Mouse (Mus musculus) intestine, embryonic 14.5 days (tissue): ENCODE data around the gene Rnaseh1. TPM values are rescaled to one million over a fixed set of nuclear protein-coding genes. Genes with fewer than 3 reads are reported as not detected.

Source experiments
- ATAC-seq: fragments of 200-750 bp; cut with Nextera tagmentation; replicated peaks from 2 replicates; pipeline ENCODE4 v1.8.0; 2017; ENCODE audit warnings: low read depth, moderate number of reproducible peaks, moderate TSS enrichment, moderate library complexity; ENCODE audit not compliant: low FRiP score, low TSS enrichment
- DNase-seq: peaks from one replicate; pipeline ENCODE4 v3.0.0-alpha.2; 2018; ENCODE audit warnings: low spot score
- H3K27ac ChIP-seq: fragments of 300-500 bp; sonication (generic); 2 replicates; pipeline ENCODE4 v1.5.1; 2014; ENCODE audit warnings: low read depth, mild to moderate bottlenecking, control low read depth
- H3K27me3 ChIP-seq: fragments of 300-500 bp; sonication (generic); replicated peaks from 2 replicates; pipeline ENCODE4 v1.6.1; 2014; ENCODE audit warnings: low read length, control low read depth; ENCODE audit not compliant: control insufficient read depth, insufficient read depth
- H3K36me3 ChIP-seq: fragments of 300-500 bp; sonication (generic); 2 replicates; pipeline ENCODE4 v1.6.1; 2014; ENCODE audit warnings: low read length, control low read depth; ENCODE audit not compliant: control insufficient read depth, insufficient read depth
- H3K4me1 ChIP-seq: fragments of 300-500 bp; sonication (generic); replicated peaks from 2 replicates; pipeline ENCODE4 v1.6.1; 2014; ENCODE audit warnings: low read length, control low read depth, mixed read lengths; ENCODE audit not compliant: control insufficient read depth, insufficient read depth
- H3K4me2 ChIP-seq: fragments of 300-500 bp; sonication (generic); 2 replicates; pipeline ENCODE4 v1.6.1; 2014; ENCODE audit warnings: low read length
- H3K4me3 ChIP-seq: fragments of 300-500 bp; sonication (generic); 2 replicates; pipeline ENCODE4 v1.5.1; 2014; ENCODE audit warnings: low read depth, low read length, control low read depth, mixed read lengths
- H3K9ac ChIP-seq: fragments of 300-500 bp; sonication (generic); 2 replicates; pipeline ENCODE4 v1.6.1; 2014; ENCODE audit warnings: mild to moderate bottlenecking, low read length
- H3K9me3 ChIP-seq: fragments of 300-500 bp; sonication (generic); 2 replicates; pipeline ENCODE4 v1.6.1; 2016; ENCODE audit warnings: low read length, control low read depth; ENCODE audit not compliant: control insufficient read depth
- WGBS: fragments of 180-500 bp; shearing (Covaris S2); extraction: QIAGEN DNeasy Blood & Tissue Kit; methylation state at CpG from one replicate; pipeline ENCODE4 v1.1.7; 2014; 5-methylcytosine and 5-hydroxymethylcytosine counted together
- polyA plus RNA-seq: library from polyadenylated mRNA; unstranded; fragments of >200 nt; fragmentation: Nextera tagmentation; extraction: Ambion mirVana; gene quantifications from 2 replicates; pipeline ENCODE4 v1.2.1, GENCODE M21; 2014

The Rnaseh1 gene
- polyA plus RNA-seq, 1 experiment from 2014 or later, result 30.0 TPM

DNA sequence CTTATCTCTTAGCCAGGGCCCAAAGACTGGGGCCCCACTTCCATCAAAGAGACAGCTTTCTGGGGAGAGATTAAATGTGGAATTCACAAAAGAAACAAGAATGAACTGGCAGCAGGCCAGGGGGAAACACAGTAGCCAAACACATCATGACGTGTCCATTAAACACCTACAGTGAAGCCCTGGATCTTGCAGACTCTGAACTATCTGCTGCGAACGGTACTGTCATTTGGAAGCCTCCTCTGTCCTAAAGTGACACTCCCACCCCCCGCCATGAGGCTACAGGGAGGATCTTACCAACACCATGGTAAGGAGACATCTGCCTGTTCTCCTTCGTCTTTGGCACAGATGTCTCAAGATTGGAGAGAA is 27.3 kb upstream of the Rnaseh1 start:
- ATAC-seq (no peak), DNase-seq (no peak)
- H3K27me3 ChIP-seq, result no peaks in the 10 kb centered on the region
- H3K27ac ChIP-seq, result peak overlapping the region; percentile 39; the same call in 1 of the 2 replicates
- H3K4me2 ChIP-seq, result 0 out of 2 replicates have a peak overlapping the region, but pooled peaks have one; percentile 1
- no peaks in the 10 kb centered on the region for H3K9me3 ChIP-seq
- WGBS, result 24% methylated on average over 5 of the region's 5 CpGs
- H3K9ac ChIP-seq, result no peak overlapping the region
- H3K4me1 ChIP-seq, result peaks cover 22% of the 10 kb centered on the region
- H3K4me3 ChIP-seq, result no peak overlapping the region
- H3K36me3 ChIP-seq, result no peaks in the 10 kb centered on the region

DNA sequence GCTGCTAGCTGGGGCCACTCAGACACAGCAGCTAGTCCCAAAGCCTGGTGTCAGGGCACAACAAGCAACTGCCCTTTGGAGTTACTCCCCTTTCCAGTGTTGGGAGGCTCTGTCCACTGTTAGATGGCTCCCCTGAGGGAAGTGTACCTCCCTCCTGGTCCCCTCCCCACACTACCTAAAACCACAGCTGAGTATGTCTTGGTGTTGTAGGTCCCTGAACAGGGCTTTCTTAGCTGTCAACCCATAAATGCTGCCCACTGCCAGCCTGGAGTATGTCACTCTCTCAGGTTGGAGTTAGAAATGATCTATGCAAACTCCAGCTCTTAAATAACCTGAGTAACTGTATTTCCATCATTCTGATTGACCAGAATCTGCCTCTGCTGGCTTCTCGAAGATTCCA is 26.8 kb upstream of the Rnaseh1 start:
- no peak for DNase-seq
- no peak overlapping the region for H3K4me3 ChIP-seq
- 40% methylated on average over 1 of the region's 1 CpGs for WGBS
- ATAC-seq, result no peak
- no peaks in the 10 kb centered on the region for H3K9me3 ChIP-seq
- peaks cover 22% of the 10 kb centered on the region for H3K4me1 ChIP-seq
- H3K27ac ChIP-seq, result peak overlapping the region; percentile 39; the same call in 1 of the 2 replicates
- no peak overlapping the region for H3K9ac ChIP-seq
- no peaks in the 10 kb centered on the region for H3K36me3 ChIP-seq
- H3K4me2 ChIP-seq, result no peak overlapping the region
- H3K27me3 ChIP-seq, result no peaks in the 10 kb centered on the region

DNA sequence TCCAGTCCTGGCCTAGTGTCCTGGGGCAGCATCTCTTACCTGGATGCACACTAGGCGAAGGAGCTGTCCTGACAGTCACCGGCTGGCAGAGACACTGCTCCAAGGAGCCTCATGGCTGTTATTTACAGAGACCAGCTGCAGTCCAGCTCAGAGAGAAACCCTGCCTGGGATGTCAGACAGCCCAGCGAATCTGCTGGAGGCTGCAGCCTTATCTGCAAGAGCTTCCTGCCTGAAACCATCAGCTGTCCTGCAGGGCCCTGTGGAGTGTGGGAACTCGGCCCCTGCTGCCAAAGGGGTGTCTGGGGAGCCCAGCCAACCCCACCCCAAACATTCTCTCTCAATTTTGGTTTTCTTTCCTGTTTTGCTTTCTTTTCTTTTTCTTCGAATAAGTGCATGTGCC is 26.2 kb upstream of the Rnaseh1 start, which contains the start of gene Colec11:
TSS of gene Colec11 (minus strand) at position 183 of the 400 bp plus-strand sequence.
- H3K9ac ChIP-seq, result no peak within 1 kb of the TSS
- no peaks in the 10 kb centered on the region for H3K9me3 ChIP-seq
- H3K4me2 ChIP-seq, result 0 out of 2 replicates have a peak within 1 kb of the TSS, but pooled peaks have one; percentile 1
- H3K36me3 ChIP-seq, result peaks cover 3% of the 10 kb centered on the region; the same call in 1 of the 2 replicates
- peak within 1 kb of the TSS; percentile 39; the same call in 1 of the 2 replicates for H3K27ac ChIP-seq
- H3K4me1 ChIP-seq, result peaks cover 22% of the 10 kb centered on the region
- DNase-seq (no peak), ATAC-seq (no peak)
- WGBS, result 30% methylated on average over 5 of the region's 5 CpGs
- no peak within 1 kb of the TSS for H3K4me3 ChIP-seq
- H3K27me3 ChIP-seq, result no peaks in the 10 kb centered on the region

DNA sequence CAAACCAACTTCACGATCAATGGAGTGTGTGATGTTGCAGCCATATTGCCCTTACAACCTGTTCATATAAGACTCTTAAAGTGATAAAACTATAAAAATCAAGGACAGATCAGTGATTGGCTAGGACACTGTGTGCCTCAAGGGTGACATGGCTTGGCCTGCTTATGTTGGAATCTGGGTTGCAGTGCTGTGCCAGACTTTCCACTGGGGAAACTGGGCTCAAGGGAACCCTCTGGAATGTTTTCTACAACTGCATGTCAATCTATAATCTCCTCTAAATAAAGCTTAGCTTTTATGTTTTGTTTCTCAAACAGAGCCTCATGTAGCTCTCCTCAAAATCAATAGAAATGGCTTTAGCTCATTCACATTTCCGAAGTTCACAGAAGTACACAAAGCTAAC is 25.2 kb upstream of the Rnaseh1 start:
- H3K9me3 ChIP-seq, result no peaks in the 10 kb centered on the region
- no peak overlapping the region for H3K9ac ChIP-seq
- H3K27me3 ChIP-seq, result no peaks in the 10 kb centered on the region
- no peak for DNase-seq
- H3K27ac ChIP-seq, result no peak overlapping the region
- ATAC-seq, result no peak
- 76% methylated on average over 2 of the region's 2 CpGs for WGBS
- H3K4me2 ChIP-seq, result no peak overlapping the region
- H3K4me3 ChIP-seq, result no peak overlapping the region
- H3K4me1 ChIP-seq, result peaks cover 22% of the 10 kb centered on the region
- H3K36me3 ChIP-seq, result peaks cover 13% of the 10 kb centered on the region

DNA sequence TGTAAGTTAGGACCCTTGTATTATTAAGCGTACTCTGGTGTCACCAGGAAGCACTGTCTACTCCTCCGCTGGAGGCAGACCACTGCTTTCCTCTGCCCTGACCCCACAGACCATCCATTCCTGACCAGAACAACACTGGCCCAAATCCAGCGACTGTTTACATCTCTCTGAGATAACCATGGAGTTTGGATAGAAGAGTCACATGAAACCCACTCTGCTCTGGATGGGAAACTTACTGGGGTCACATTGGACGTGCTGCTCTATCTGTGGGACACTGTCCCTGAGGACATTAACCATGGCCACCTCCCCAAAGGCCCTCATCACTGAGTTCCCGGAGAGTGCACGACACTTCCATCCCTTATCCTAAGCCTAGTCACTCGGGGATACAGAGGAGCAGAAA is 24.0 kb upstream of the Rnaseh1 start:
- Histone ChIP-seq H3K27ac (no peak overlapping the region), H3K36me3 (peaks cover 25% of the 10 kb centered on the region), H3K27me3 (no peaks in the 10 kb centered on the region), H3K4me1 (peaks cover 22% of the 10 kb centered on the region), H3K4me3 (no peak overlapping the region), H3K9ac (no peak overlapping the region), H3K4me2 (no peak overlapping the region), H3K9me3 (no peaks in the 10 kb centered on the region)
- ATAC-seq (no peak), DNase-seq (no peak)
- WGBS, result 76% methylated on average over 7 of the region's 7 CpGs

DNA sequence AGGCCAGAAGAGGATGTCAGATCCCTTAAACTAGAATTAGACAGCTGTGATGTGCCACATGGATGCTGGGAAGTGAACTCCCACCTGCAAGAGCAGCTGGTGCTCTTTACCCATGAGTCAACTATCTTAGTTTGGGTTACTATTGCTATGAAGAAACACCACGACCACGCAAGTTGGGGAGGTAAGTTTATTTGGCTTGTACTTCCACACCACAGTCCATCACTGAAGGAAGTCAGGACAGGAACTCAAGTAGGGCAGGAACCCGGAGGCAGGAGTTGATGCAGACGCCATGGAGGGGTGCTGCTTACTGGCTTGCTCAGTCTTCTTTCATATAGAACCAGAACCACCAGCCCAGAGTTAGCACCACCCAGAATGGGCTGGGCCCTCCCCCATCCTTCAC is 22.3 kb upstream of the Rnaseh1 start:
- no peak overlapping the region for H3K4me2 ChIP-seq
- ATAC-seq, result no peak
- H3K27me3 ChIP-seq, result no peaks in the 10 kb centered on the region
- H3K4me3 ChIP-seq, result no peak overlapping the region
- no peaks in the 10 kb centered on the region for H3K9me3 ChIP-seq
- H3K4me1 ChIP-seq, result peaks cover 12% of the 10 kb centered on the region
- no peak for DNase-seq
- no peak overlapping the region for H3K27ac ChIP-seq
- 47% methylated on average over 4 of the region's 4 CpGs for WGBS
- no peak overlapping the region for H3K9ac ChIP-seq
- peaks cover 42% of the 10 kb centered on the region for H3K36me3 ChIP-seq

DNA sequence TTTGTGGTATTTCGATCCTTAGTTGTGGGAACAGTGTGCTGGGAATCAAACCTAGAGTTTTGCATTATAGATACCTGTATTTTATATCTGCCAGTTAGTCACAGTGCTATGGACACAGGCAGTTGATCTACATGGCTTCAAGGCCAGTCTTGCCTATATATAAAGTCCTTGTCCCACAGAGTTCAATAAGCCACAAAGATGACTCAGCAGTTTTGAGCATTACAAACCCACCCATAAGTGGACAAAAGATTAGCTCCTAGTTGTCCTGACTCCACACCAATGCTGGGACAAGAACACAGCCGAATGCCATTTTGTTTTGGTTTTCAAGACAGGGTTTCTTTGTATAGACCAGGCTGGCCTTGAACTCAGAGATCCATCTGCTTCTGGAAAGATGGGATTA is 21.0 kb upstream of the Rnaseh1 start:
- no peaks in the 10 kb centered on the region for H3K9me3 ChIP-seq
- no peaks in the 10 kb centered on the region for H3K27me3 ChIP-seq
- H3K36me3 ChIP-seq, result peaks cover 55% of the 10 kb centered on the region
- no peak overlapping the region for H3K4me2 ChIP-seq
- no peak overlapping the region for H3K4me3 ChIP-seq
- no peaks in the 10 kb centered on the region for H3K4me1 ChIP-seq
- H3K9ac ChIP-seq, result no peak overlapping the region
- no peak overlapping the region for H3K27ac ChIP-seq
- DNase-seq (no peak), ATAC-seq (no peak)
- WGBS, result 93% methylated on average over 2 of the region's 2 CpGs

DNA sequence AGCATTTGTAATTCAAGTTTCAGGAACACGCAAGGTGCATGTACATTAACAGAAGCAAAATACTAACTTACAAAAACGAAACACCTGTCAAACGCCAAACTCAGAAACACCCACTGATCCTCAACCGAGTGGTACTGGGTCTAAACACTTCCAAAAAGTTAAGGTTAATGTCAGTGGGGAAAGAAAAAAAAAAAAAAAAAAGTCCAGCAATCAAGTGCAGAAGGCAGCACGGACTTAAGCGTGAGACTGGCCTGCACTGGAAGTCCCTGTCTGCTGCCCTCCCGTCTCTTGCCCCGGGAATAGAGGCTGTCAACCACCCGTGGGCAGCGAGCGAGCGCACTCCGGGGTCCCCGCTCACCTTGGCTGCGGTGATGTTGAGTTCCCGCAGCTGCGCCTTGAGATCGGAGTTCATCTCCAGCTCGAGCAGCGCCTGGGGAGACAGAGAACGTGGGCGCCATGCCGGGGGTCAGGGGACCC is 14.3 kb upstream of the Rnaseh1 start:
- Histone ChIP-seq H3K36me3 (peaks cover 47% of the 10 kb centered on the region), H3K4me3 (peak overlapping the region; percentile 82), H3K9me3 (no peaks in the 10 kb centered on the region), H3K4me2 (peak overlapping the region; percentile 56), H3K27ac (peak overlapping the region; percentile 87), H3K9ac (peak overlapping the region; percentile 92), H3K27me3 (no peaks in the 10 kb centered on the region), H3K4me1 (peaks cover 5% of the 10 kb centered on the region)
- 2% methylated on average over 23 of the region's 23 CpGs for WGBS
- ATAC-seq (peak; percentile 38), DNase-seq (no peak)
